Mouse (Mus musculus) small intestine, adult 2 months (tissue): ENCODE measurements at regions not wholly inside any gene's neighbourhood (a gene's known extent, or its start where the extent isn't known, plus 50 kb on each side); places are given as distances from the start of the nearest gene placed in this dataset.
A peak's percentile ranks its signal among the peaks of the same experiment; 100 is the strongest.

Source experiments
- H3K27ac ChIP-seq: fragments of 200-500 bp; 2 replicates; pipeline ENCODE4 v1.5.1; 2012; ENCODE audit warnings: low read depth, low read length, control low read depth, inconsistent platforms; ENCODE audit not compliant: insufficient read depth
- H3K27me3 ChIP-seq: fragments of 200-500 bp; 2 replicates; pipeline ENCODE4 v1.6.1; 2012; ENCODE audit warnings: mild to moderate bottlenecking, moderate library complexity, low read length, inconsistent platforms; ENCODE audit not compliant: control insufficient read depth, insufficient read depth
- H3K36me3 ChIP-seq: fragments of 200-500 bp; 2 replicates; pipeline ENCODE4 v1.6.1; 2012; ENCODE audit warnings: mild to moderate bottlenecking, low read length, control low read depth, inconsistent platforms; ENCODE audit not compliant: control insufficient read depth, insufficient read depth
- H3K4me1 ChIP-seq: fragments of 200-500 bp; 2 replicates; pipeline ENCODE4 v1.6.1; 2012; ENCODE audit warnings: low read length, inconsistent platforms, mixed read lengths; ENCODE audit not compliant: control insufficient read depth, insufficient read depth, insufficient read length
- H3K4me3 ChIP-seq: fragments of 200-500 bp; 2 replicates; pipeline ENCODE4 v1.5.1; 2012; ENCODE audit warnings: low read depth, mild to moderate bottlenecking, control low read depth, inconsistent platforms, low read length, moderate library complexity
- CTCF ChIP-seq: fragments of 200-500 bp; IDR thresholded peaks from 2 replicates; pipeline ENCODE4 v1.5.1; 2012; ENCODE audit warnings: low read depth, mild to moderate bottlenecking, control low read depth, inconsistent platforms, low read length, moderate library complexity, mixed read lengths; ENCODE audit not compliant: insufficient replicate concordance, insufficient read length; ENCODE audit errors: extremely low read depth
- POLR2A ChIP-seq: fragments of 200-500 bp; IDR thresholded peaks from 2 replicates; pipeline ENCODE4 v1.6.1; 2012; ENCODE audit warnings: low read depth, mild to moderate bottlenecking, control low read depth, inconsistent platforms, low read length, moderate library complexity
- WGBS: fragments of 180-500 bp; shearing (Covaris S2); methylation state at CpG from one replicate; pipeline ENCODE4 v1.1.7; 2018; 5-methylcytosine and 5-hydroxymethylcytosine counted together

- 86% methylated on average over 22 of the region's 22 CpGs for WGBS
- no peak overlapping the region for H3K4me3 ChIP-seq
- no peak overlapping the region for H3K27ac ChIP-seq
- TF ChIP-seq CTCF (no peak), POLR2A (no peak)
- H3K36me3 ChIP-seq: no peaks in the 10 kb centered on the region
- no peaks in the 10 kb centered on the region for H3K27me3 ChIP-seq
- H3K4me1 ChIP-seq: peaks cover 6% of the 10 kb centered on the region
Observed at GRCm38 (mm10) chr19:53442756-53443654, 52.6 kb upstream of the Smndc1 start.

DNA sequence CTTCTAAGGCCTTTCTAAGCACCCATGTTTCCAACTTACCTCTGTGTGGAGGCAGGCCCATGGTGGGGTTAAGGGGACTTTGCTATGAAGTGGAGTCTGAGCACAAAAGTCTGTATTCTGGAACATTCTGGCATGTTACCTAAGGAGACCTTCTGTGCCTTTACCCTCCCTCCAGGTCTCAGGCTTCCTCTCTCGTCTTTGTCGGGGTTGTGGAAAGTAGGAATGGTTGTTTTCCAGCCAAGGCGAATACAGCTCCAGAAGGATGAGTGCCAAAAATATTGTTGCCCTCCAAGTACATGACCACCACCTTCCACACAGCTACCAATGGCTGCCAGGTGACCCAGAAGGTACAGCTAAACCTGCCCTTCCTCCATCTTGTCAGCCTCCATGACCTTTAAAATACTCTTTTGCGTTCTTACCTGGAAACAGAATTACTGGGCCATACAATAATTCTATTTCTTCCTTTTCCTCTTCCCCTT, 51.8 kb upstream of the Smndc1 start:
- no peaks in the 10 kb centered on the region for H3K36me3 ChIP-seq
- no peak for TF ChIP-seq CTCF
- TF ChIP-seq POLR2A: no peak
- H3K27me3 ChIP-seq: no peaks in the 10 kb centered on the region
- H3K4me1 ChIP-seq: peaks cover 6% of the 10 kb centered on the region
- peak overlapping the region; percentile 68 for H3K27ac ChIP-seq
- WGBS: 94% methylated on average over 4 of the region's 4 CpGs
- no peak overlapping the region for H3K4me3 ChIP-seq

- Histone ChIP-seq H3K4me3 (no peak overlapping the region), H3K36me3 (no peaks in the 10 kb centered on the region), H3K27me3 (no peaks in the 10 kb centered on the region), H3K4me1 (peaks cover 8% of the 10 kb centered on the region), H3K27ac (peak overlapping the region; percentile 68)
- TF ChIP-seq POLR2A: no peak
- no peak for TF ChIP-seq CTCF
- 81% methylated on average over 13 of the region's 13 CpGs for whole genome bisulfite sequencing
Observed at GRCm38 (mm10) chr19:53441449-53442131, 51.2 kb upstream of the Smndc1 start.

- no peak for TF ChIP-seq CTCF
- H3K36me3 ChIP-seq: no peaks in the 10 kb centered on the region
- 77% methylated on average over 10 of the region's 10 CpGs for WGBS
- H3K27ac ChIP-seq: no peak overlapping the region
- H3K4me1 ChIP-seq: peaks cover 8% of the 10 kb centered on the region
- H3K27me3 ChIP-seq: no peaks in the 10 kb centered on the region
- H3K4me3 ChIP-seq: no peak overlapping the region
Observed at GRCm38 (mm10) chr19:53440327-53441055, 50.1 kb upstream of the Smndc1 start.
